Mouse (Mus musculus) intestine, embryonic 14.5 days (tissue): ENCODE measurements around the gene Tas2r143. TPM values are rescaled to one million over a fixed set of nuclear protein-coding genes. Genes with fewer than 3 reads are reported as not detected.

ENCODE experiments used
- ATAC-seq: fragments of 200-750 bp; cut with Nextera tagmentation; replicated peaks from 2 replicates; pipeline ENCODE4 v1.8.0; 2017; ENCODE audit warnings: low read depth, moderate number of reproducible peaks, moderate TSS enrichment, moderate library complexity; ENCODE audit not compliant: low FRiP score, low TSS enrichment
- DNase-seq: peaks from one replicate; pipeline ENCODE4 v3.0.0-alpha.2; 2018; ENCODE audit warnings: low spot score
- H3K27ac ChIP-seq: fragments of 300-500 bp; sonication (generic); 2 replicates; pipeline ENCODE4 v1.5.1; 2014; ENCODE audit warnings: low read depth, mild to moderate bottlenecking, control low read depth
- H3K27me3 ChIP-seq: fragments of 300-500 bp; sonication (generic); replicated peaks from 2 replicates; pipeline ENCODE4 v1.6.1; 2014; ENCODE audit warnings: low read length, control low read depth; ENCODE audit not compliant: control insufficient read depth, insufficient read depth
- H3K36me3 ChIP-seq: fragments of 300-500 bp; sonication (generic); 2 replicates; pipeline ENCODE4 v1.6.1; 2014; ENCODE audit warnings: low read length, control low read depth; ENCODE audit not compliant: control insufficient read depth, insufficient read depth
- H3K4me1 ChIP-seq: fragments of 300-500 bp; sonication (generic); replicated peaks from 2 replicates; pipeline ENCODE4 v1.6.1; 2014; ENCODE audit warnings: low read length, control low read depth, mixed read lengths; ENCODE audit not compliant: control insufficient read depth, insufficient read depth
- H3K4me2 ChIP-seq: fragments of 300-500 bp; sonication (generic); 2 replicates; pipeline ENCODE4 v1.6.1; 2014; ENCODE audit warnings: low read length
- H3K4me3 ChIP-seq: fragments of 300-500 bp; sonication (generic); 2 replicates; pipeline ENCODE4 v1.5.1; 2014; ENCODE audit warnings: low read depth, low read length, control low read depth, mixed read lengths
- H3K9ac ChIP-seq: fragments of 300-500 bp; sonication (generic); 2 replicates; pipeline ENCODE4 v1.6.1; 2014; ENCODE audit warnings: mild to moderate bottlenecking, low read length
- H3K9me3 ChIP-seq: fragments of 300-500 bp; sonication (generic); 2 replicates; pipeline ENCODE4 v1.6.1; 2016; ENCODE audit warnings: low read length, control low read depth; ENCODE audit not compliant: control insufficient read depth
- WGBS: fragments of 180-500 bp; shearing (Covaris S2); extraction: QIAGEN DNeasy Blood & Tissue Kit; methylation state at CpG from one replicate; pipeline ENCODE4 v1.1.7; 2014; 5-methylcytosine and 5-hydroxymethylcytosine counted together
- polyA plus RNA-seq: library from polyadenylated mRNA; unstranded; fragments of >200 nt; fragmentation: Nextera tagmentation; extraction: Ambion mirVana; gene quantifications from 2 replicates; pipeline ENCODE4 v1.2.1, GENCODE M21; 2014

Gene Tas2r143
- polyA plus RNA-seq, 1 experiment from 2014 or later: not detected

DNA sequence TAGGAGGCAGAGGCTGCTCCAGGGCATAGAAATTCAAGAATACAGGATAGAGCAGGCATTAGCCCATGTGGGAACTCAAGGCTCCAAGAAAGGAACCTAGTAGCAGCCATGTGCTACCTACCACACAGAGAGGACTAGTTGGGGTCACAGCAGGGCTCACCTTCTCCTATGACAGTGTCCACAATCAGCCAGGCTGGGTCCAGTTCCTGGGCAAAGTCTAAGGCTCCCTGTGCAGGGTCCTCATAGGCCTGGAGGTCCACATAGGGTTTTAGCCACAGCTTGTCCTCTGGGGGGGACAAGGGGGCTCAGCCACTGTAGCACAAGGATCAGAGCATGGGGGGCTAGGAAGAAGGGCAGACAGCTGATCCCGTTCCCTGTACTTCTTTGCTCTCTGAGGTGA, 37.5 kb upstream of the Tas2r143 start:
- ATAC-seq (no peak), DNase-seq (no peak)
- H3K27me3 ChIP-seq: no peaks in the 10 kb centered on the region
- no peak overlapping the region for H3K27ac ChIP-seq
- WGBS: 75% methylated on average over 1 of the region's 1 CpGs
- no peak overlapping the region for H3K9ac ChIP-seq
- no peak overlapping the region for H3K4me3 ChIP-seq
- H3K9me3 ChIP-seq: no peaks in the 10 kb centered on the region
- peaks cover 44% of the 10 kb centered on the region for H3K36me3 ChIP-seq
- H3K4me2 ChIP-seq: no peak overlapping the region
- peaks cover 4% of the 10 kb centered on the region; the same call in 1 of the 2 replicates for H3K4me1 ChIP-seq

DNA sequence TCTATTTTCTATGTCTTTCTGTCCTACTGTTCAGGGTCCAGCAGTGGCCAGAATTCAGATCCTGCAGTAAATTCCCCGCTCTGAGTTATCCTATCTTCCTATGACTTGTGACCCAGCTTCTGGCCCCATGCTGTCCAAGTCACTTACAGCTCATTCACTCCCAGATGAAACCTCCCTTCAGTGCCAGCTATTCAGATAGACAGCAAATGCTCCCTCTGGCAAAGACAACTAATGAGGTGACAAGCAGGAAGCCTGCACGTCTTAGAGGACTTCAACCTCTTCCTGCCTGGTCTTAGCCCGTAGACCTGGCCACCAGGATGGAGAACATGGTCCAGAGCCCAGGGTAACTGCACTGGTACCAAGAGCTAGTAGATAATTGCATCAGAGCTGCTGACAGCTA, 37.1 kb upstream of the Tas2r143 start:
- Histone ChIP-seq H3K4me2 (no peak overlapping the region), H3K27ac (no peak overlapping the region), H3K36me3 (peaks cover 40% of the 10 kb centered on the region), H3K9me3 (no peaks in the 10 kb centered on the region), H3K27me3 (no peaks in the 10 kb centered on the region), H3K4me3 (no peak overlapping the region), H3K9ac (no peak overlapping the region), H3K4me1 (peaks cover 4% of the 10 kb centered on the region; the same call in 1 of the 2 replicates)
- ATAC-seq (no peak), DNase-seq (no peak)
- WGBS: 62% methylated on average over 3 of the region's 3 CpGs

DNA sequence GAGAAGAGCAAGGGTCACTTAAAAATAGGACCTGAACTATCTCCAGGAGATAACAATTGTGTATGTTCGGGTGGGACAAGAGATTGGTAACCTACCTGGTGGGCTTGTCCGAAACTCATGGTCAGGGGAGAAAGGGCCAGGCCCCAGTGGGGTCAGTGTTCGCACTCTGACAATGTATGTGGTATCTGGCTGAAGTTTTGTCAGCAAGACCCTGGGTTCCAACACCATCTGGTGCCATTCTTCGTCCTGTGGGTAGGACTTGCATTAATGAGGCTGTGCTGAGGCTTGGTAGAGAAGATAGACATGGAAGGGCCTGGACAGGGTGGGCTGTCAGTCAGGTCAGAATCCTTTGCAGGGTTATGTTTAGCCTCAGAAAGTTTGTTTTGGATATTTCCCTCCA, 36.0 kb upstream of the Tas2r143 start:
- H3K4me3 ChIP-seq: no peak overlapping the region
- no peak overlapping the region for H3K4me2 ChIP-seq
- WGBS: 86% methylated on average over 4 of the region's 4 CpGs
- H3K9ac ChIP-seq: no peak overlapping the region
- peaks cover 29% of the 10 kb centered on the region for H3K36me3 ChIP-seq
- no peak overlapping the region for H3K27ac ChIP-seq
- DNase-seq (no peak), ATAC-seq (no peak)
- no peaks in the 10 kb centered on the region for H3K27me3 ChIP-seq
- H3K4me1 ChIP-seq: peaks cover 3% of the 10 kb centered on the region; the same call in 1 of the 2 replicates
- H3K9me3 ChIP-seq: no peaks in the 10 kb centered on the region

DNA sequence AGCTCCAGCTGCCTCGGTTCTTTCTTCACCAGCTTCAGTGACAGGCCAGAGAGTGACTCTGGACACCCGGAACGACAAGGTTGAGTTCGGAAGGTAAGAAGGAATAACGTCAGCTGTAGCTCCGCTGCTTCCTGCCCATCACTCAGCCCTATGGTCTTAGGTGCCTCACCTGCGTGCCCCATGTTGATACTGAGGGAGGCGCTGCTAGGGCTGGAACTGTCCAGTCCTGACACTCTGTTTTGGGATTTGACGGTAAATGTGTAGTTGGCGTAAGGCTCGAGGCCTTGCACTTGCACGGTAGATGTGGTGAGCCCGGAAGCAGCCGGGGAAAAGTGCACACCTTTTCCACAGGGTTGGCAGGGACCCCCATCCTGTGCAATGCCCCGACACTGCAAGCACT, 35.4 kb upstream of the Tas2r143 start:
- H3K4me2 ChIP-seq: no peak overlapping the region
- H3K4me1 ChIP-seq: no peaks in the 10 kb centered on the region
- no peak overlapping the region for H3K9ac ChIP-seq
- DNase-seq (no peak), ATAC-seq (no peak)
- no peak overlapping the region for H3K27ac ChIP-seq
- no peak overlapping the region for H3K4me3 ChIP-seq
- no peaks in the 10 kb centered on the region for H3K9me3 ChIP-seq
- peaks cover 23% of the 10 kb centered on the region for H3K36me3 ChIP-seq
- WGBS: 90% methylated on average over 15 of the region's 15 CpGs
- H3K27me3 ChIP-seq: no peaks in the 10 kb centered on the region

DNA sequence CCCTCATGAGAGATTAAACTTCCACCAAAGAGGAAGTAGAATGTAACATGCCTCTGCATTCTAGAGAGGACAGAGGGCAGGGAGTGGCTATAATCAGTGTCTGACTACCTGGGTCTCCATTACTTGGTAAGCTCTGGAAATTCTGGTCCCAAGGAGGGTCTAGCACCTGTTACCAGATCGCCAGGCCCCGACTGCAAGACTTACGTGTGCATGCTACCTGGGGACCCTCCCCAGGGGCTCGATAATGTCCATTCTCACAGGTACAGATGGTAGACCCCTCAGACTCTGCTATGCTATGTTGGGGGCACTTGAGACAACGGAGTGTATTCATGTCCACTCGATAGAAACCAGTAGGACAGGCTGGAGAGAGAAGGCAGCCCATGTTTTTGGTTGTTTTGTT, 34.8 kb upstream of the Tas2r143 start:
- H3K9me3 ChIP-seq: no peaks in the 10 kb centered on the region
- H3K27me3 ChIP-seq: no peaks in the 10 kb centered on the region
- H3K36me3 ChIP-seq: peaks cover 18% of the 10 kb centered on the region
- 88% methylated on average over 6 of the region's 6 CpGs for WGBS
- H3K4me1 ChIP-seq: no peaks in the 10 kb centered on the region
- no peak overlapping the region for H3K4me3 ChIP-seq
- ATAC-seq (no peak), DNase-seq (no peak)
- no peak overlapping the region for H3K9ac ChIP-seq
- no peak overlapping the region for H3K4me2 ChIP-seq
- H3K27ac ChIP-seq: no peak overlapping the region

DNA sequence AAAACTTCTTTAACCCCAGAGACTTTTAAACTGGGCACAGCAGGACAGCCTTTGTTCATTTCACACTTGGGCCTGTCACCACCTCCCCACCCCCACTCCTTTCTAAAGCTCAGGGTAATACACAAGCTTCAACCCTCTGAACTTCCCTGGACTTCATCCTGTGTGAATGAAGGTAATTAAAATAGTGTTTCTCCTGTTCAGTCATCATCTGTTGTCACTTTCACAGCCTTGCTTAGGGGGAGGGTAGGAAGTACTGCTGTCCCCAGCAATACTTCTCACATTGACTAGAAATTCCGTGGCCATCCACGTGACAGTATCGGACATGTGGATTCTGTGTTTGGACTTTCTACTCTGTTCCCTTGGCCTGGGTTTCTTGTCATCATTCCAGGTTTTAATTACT, 30.2 kb upstream of the Tas2r143 start:
- Histone ChIP-seq H3K9me3 (no peaks in the 10 kb centered on the region), H3K4me1 (peaks cover 12% of the 10 kb centered on the region; the same call in 1 of the 2 replicates), H3K4me2 (no peak overlapping the region), H3K27me3 (no peaks in the 10 kb centered on the region), H3K9ac (no peak overlapping the region), H3K4me3 (no peak overlapping the region), H3K27ac (no peak overlapping the region), H3K36me3 (no peaks in the 10 kb centered on the region)
- ATAC-seq (no peak), DNase-seq (no peak)
- WGBS: 22% methylated on average over 3 of the region's 3 CpGs

DNA sequence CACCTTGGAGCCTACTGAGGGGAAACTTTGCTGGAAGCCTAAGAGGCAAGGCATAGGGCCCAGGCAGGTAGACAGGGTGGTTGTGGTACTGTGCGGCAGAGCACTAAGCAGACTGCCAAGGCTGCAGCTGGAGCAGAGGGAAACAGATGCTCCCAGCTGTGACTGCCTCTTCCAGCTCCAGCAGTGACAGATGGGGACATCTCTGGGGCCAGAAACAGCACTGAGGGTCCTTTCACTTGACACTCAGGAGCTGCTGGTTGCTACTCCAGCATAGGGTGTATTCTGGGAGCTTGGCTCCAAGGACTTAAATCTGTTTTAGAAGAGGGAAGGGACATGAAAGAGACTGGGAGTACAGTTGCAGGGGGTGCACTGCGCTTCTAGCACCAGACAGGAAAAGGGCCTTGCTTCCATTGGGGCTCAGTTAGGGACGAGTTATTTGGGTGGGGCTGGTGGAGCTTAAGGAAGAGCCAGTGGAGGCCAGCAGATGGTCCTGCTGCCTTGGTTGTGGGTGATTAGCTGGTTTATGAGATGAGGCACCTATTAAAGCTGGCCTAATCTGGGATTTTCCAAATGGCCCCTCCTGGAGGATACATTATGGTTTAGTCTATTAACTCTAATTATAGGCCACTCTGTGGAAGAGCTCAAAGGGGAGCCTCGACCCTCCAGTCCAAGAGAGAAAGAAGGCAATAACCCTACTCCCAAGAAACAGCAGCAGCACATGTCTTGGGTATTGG, 29.2 kb upstream of the Tas2r143 start:
- Histone ChIP-seq H3K4me3 (no peak overlapping the region), H3K4me2 (no peak overlapping the region), H3K4me1 (peaks cover 12% of the 10 kb centered on the region; the same call in 1 of the 2 replicates), H3K27me3 (no peaks in the 10 kb centered on the region), H3K27ac (no peak overlapping the region), H3K36me3 (no peaks in the 10 kb centered on the region), H3K9me3 (no peaks in the 10 kb centered on the region), H3K9ac (no peak overlapping the region)
- 50% methylated on average over 4 of the region's 4 CpGs for WGBS
- ATAC-seq: no peak
- no peak for DNase-seq

DNA sequence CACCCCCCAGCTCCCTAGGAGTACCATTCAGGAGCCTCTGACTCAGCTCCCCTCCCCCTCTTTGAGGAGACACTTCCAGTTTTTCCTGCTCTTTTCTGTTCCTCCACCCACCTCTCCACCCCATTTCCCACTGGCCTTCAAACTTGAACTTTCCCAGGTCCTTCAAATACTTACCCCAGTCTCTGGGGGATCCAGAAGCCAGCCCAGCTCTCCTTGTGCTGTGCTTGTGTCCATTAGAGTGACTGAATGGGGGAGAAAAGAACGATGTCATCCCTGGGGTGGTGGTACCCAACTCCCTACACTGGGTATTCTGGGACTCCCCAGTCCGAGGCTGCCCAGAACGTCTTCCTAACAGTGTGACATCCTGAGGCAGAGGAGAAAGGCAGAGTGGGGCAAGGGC, 28.0 kb upstream of the Tas2r143 start:
- no peak overlapping the region for H3K27ac ChIP-seq
- no peak overlapping the region for H3K4me3 ChIP-seq
- peaks cover 12% of the 10 kb centered on the region; the same call in 1 of the 2 replicates for H3K4me1 ChIP-seq
- H3K27me3 ChIP-seq: no peaks in the 10 kb centered on the region
- DNase-seq (no peak), ATAC-seq (peak; percentile 9; the same call in 1 of the 2 replicates)
- peak overlapping the region; percentile 60 for H3K4me2 ChIP-seq
- WGBS: 10% methylated on average over 3 of the region's 3 CpGs
- no peaks in the 10 kb centered on the region for H3K36me3 ChIP-seq
- H3K9ac ChIP-seq: no peak overlapping the region
- H3K9me3 ChIP-seq: no peaks in the 10 kb centered on the region

DNA sequence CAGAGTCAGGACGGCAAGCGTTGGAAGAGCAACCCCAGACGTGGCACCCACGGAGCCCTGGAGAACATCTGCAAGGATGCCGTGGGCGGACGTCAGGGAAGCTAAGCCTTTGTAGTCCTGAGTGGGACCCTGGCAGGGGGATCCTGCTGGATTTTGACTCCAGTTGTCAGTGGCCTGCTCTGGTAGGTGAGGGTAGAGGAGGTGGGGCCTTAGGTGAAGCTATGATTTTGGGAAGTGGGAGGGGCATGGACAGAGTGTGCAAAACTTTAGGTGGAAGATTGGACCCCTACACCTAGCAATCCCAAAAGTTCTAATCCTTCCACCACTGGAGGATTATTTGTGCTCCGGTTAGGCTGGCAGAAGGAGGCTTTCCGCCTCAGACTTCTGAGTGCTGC, 27.6 kb upstream of the Tas2r143 start:
- peak; percentile 25 for ATAC-seq
- DNase-seq: no peak
- H3K27ac ChIP-seq: no peak overlapping the region

More for the DNA sequence above, 27.6 kb upstream of the Tas2r143 start:
- Histone ChIP-seq H3K4me1 (peaks cover 12% of the 10 kb centered on the region; the same call in 1 of the 2 replicates), H3K36me3 (no peaks in the 10 kb centered on the region), H3K4me2 (peak overlapping the region; percentile 60), H3K9ac (peak overlapping the region; percentile 22; the same call in 1 of the 2 replicates), H3K27me3 (no peaks in the 10 kb centered on the region), H3K4me3 (peak overlapping the region; percentile 34), H3K9me3 (no peaks in the 10 kb centered on the region)
- WGBS: 25% methylated on average over 9 of the region's 9 CpGs
